Mouse (Mus musculus) frontal cortex, postnatal 25 days (tissue): ENCODE measurements around the gene Dap.

Experiments
- DNase-seq, 2 experiments: peaks; one replicate each; pipeline ENCODE4 v3.0.0; 2022; ENCODE audit warnings: low spot score in 2 of 2

The Dap gene

DNA sequence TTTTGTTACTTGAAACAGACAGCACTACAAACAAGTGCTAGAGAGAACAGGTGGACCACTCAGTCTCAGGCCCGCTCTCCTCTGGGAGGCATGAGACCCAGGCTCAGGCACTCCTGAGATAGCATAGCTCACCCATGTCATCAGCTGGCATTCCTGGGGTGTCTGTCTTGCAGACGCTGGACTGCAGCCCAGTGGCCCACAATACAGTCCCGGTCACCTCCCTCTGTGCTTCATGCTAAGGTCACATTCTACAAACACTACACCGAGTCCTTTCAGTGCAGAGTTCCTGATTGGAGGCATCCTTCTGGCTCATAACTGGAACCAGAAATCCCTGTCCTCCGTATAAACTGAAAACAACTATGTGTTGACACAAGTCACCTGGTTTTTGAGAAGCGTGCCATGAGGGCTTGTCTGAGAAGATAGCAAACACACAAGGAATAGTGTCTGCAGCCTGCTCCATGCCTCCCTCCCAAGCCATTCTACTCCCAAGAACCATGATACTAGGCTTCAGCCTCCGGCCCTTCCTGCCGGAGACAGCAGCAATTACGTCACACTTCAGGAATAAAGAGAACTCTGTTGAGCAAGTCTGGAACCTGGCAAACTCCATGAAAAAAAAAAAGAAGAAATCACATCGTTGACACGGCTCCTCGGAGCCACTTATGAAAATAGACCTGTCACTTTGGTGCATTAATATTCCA, 78.3 kb downstream of the Dap start:
- no peak for DNase-seq

DNA sequence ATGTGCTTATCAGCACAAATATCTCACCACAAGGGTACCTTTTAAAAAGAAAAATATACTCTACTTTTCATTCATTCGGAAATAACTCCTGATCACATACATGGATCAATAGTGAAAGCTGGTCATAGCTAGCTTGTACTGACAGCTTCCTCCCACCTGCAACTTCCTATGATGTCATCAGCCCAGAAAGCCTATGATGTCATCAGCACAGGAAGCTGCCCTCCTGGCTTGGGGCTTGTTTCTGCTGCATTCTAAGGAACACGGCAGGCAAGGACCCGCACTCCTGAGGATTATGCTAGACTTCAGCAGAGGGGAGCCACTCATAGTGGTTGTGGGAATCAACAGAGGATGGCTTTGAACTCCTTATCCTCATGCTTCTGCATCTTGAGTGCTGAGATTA, 80.2 kb downstream of the Dap start:
- DNase-seq = no peak

DNA sequence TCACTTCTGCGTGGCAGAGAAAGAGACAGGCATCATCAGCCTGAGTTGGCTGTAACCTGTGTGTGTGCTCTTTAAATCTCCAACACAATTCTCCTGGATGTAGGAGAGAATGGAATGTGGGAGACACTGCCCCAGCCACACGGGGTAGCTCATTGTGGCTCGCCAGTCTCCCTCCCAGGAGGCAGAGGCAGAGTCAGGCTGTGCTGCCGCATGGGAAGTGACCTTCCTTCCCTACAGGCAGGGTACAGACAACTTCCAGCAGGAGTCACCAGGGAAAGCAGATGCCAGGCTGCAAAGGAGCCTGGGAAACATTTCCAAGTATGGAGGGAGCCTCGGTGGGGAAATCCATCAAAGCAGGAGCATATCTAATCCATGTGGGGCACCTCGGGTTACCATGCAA, 81.1 kb downstream of the Dap start:
- DNase-seq = no peak

DNA sequence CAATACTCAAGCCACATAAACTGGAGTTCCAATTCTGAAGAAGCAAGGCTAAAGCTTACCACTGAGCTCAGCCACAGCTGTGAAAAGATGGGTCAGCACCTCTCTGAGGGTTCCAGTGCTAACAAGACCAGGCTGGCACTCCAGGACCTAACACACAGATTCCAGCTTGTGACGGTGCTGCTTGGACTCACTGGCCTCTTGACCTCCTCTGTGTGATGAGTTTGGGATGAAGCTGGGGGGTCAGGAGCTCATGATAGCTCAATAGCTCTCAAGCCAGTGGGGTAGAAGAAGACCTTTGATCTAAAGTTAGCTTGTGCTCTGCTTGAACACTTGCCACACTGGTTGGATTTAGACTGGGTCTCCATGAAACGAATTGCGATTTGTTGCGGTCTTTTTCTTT, 82.6 kb downstream of the Dap start:
- DNase-seq = no peak

DNA sequence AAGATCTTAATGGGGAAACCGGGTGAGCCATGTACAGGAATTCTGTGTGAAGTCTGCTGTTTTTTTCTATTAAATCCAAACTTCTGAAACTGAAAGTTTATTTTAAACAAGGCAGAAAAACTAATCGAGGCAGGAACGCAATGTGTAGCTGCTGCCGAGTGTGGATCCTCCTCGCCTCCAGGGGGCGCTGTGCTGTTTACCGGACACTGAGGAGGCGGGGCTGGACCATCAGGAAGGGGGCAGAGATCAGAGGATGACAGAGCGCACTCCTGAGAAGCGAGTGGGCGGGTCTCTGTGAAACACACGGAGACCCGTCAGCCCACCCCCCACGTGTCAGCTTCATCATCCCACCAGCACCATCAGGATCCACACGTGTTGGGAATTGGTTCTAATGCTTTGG, 85.4 kb downstream of the Dap start:
- DNase-seq = no peak

DNA sequence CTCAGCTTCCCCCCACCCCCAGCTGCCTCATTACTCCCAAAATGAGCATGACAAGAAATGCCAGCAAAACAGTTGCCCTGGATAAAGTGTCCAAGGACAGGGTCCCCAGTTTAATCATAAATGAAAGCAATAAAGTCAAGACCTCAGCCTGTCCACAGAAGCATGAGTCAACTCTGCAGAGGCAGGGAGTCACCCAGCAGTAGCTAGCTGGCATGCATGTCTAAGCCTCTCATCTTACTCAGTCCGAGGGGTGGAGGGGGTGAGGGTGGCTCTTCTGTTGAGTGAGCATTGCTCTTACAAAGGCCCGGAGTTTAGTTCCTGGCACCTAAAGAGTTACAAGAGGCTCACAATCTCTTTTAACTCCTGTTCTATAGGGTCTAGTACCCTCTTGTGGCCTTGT, 87.9 kb downstream of the Dap start:
- DNase-seq = no peak

DNA sequence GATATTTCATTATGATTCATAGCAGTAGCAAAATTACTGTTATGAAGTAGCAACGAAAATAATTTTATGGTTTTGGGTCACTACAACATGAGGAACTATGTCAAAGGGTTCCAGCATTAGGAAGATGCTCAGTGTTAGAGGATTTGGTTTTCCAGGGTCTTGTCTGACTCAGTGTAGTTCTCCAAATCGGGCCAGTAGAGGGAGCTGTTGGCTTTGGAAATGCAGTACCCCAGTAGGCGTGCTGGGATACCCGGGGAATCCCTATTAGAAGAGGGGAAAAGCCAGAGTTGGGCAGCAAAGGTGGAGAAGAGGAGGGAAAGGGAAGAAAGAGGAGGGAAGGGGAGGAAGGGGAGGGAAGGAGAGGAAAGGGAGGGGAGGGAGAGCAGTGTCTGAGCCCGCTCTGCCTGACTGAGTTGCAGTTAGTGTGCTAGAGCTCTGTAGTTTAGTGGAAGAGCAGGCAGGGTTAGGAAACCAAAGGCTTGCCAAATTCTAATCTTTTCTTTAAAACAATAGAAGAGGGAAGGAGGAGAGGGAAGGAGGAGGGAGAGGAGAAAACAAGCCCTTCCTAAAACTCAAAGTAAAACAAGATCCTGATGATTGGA, 91.6 kb downstream of the Dap start:
- DNase-seq = peak; percentile 64 to 75

DNA sequence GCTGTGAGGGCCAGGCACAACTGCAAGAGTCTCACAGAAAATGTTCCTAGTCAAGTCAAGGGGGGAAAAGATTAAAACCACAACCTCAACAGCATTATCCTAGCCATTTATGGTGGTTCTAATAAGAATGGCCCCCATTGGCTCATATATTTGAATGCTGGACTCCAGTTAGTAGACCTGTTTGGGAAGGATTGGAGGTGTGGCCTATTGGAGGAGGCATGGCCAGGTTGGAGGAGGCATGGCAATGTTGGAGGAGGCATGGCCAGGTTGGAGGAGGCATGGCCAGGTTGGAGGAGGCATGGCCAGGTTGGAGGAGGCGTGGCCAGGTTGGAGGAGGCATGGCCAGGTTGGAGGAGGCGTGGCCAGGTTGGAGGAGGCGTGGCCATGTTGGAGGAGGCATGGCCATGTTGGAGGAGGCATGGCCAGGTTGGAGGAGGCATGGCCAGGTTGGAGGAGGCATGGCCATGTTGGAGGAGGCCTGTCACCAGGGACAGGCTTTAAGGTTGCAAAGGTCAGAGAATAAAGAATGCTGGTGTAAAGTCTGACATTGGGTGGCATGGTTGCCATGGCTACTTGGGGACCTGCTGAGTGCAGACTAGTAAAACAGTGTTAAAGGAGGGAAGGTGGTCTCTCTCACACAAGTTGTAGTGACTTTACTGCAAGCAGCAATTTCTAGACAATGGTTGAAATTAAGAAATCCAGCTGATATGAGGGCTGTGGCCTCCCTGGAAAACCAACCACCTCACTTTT, 93.1 kb downstream of the Dap start:
- DNase-seq = no peak

DNA sequence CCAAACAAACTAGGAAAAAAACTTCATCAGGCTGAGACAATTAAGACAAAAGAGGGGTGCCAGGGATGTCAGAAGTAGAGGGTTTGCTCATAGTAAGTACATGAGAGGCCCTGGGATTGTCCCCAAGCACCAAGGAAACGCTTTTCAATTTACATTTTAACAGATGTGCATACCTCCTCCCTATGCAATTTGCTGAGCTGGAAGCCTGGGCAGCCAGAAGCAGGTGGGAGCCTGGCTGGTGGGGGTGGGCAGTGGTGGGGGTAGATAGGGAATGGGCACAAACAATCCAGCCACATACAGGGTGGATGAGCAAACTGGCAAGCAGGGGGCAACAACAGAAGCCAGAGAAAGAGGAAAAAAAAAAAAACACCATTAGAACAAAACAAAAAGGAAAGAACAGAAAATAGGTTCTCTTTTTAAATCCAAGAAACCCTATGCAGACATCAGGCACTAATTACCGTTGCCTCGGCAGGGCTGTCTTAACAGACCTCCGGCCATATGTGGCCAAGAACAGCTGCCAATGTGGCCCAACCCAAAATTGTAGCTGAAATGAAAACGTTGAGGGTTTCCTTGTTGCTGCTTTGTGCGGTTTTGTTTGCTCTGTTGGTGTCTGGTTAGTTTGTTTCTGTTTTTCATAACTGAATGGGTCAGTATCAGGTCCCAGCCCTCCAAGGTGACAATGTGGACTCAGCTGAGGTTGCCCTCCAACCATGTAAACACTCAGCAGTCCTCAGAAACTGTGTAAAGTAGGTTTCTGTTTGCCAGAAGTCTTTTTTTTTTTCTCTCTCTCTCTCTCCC, 94.2 kb downstream of the Dap start:
- no peak for DNase-seq

DNA sequence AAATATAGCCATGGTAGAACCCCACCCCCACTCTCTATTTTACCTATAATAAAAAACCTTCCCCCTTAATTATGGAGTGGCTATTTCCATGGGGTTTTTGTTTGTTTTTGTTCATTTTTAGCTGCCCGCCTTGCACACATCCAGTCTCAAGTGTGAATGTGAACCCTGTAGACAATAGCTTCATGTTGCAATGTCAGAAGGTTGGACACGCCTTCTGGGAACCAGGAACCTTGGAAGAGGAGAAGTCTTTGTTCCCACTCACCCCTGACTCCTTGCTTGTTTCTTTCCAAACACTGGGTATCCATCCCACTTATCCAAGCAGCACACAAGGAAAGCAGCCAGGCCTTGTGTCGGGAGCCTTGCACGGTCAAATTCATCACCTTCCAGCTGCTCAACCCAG, 94.9 kb downstream of the Dap start:
- no peak for DNase-seq

DNA sequence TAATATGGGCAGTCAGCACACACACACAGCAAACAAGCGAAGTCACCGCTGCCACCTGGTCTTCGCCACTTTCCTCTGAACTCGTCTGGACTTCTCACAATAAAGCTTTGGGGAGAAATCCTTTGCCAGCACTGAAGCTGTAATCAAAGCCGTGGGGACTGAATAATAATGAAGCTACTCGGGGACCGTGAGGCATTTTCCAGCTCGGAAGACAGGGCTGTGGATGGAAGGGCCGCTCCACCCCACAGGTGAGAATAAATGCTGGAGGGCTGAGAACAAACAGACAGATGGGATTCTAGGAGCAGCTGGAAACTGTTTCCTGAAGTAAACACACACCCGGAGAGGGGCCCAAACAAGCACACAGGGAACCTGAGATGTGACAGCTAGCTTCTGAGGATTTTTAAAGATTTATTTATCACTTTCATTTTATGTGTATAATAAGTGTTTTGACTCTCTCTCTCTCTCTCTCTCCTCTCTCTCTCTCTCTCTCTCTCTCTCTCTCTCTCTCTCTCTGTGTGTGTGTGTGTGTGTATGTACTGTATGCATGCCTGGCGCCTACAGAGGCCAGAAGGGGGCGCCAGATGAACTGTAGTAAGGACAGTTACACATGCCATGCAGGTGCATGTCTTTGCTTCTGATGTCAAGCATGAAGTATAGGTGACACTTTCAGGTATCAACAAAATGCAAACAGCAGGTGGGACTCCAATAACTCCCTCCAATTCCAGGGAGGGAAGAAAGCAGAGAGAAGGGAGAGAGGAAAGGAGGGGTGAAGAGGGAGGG, 96.7 kb downstream of the Dap start:
- DNase-seq = no peak

DNA sequence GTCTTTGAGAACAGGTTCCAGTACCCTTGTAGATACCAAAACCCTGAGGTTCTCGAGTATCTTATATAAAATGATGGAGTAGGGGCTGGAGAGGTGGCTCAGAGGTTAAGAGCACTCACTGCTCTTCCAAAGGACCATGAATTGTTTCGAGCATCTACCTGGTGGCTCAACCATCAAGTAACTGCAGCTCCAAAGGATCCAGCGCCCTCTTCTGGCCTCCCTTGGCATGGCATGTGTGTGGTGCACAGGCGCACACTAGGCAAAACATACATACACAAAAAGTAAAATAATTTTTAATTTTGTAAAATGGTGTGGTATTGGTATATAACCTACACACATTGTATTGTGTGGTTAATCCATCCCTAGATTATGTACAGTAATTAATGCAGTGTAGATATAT, 99.6 kb downstream of the Dap start:
- DNase-seq = no peak
